Mouse (Mus musculus) liver, adult (tissue): ENCODE results near the gene Adamts12.

Experiments
- GATA4 ChIP-seq: IDR thresholded peaks from 2 replicates; pipeline ENCODE4 v1.6.1; 2014; ENCODE audit warnings: mild to moderate bottlenecking, low read length; ENCODE audit not compliant: insufficient replicate concordance

The Adamts12 gene

GRCm38 (mm10) chr15:11064558-11065411 is at the start of gene Adamts12:
Gene Adamts12 (plus strand): TSS chr15:11064790.
- no peak for TF ChIP-seq GATA4

- no peak for TF ChIP-seq GATA4
Observed at GRCm38 (mm10) chr15:11014931-11015330, 49.7 kb upstream of the Adamts12 start.

DNA sequence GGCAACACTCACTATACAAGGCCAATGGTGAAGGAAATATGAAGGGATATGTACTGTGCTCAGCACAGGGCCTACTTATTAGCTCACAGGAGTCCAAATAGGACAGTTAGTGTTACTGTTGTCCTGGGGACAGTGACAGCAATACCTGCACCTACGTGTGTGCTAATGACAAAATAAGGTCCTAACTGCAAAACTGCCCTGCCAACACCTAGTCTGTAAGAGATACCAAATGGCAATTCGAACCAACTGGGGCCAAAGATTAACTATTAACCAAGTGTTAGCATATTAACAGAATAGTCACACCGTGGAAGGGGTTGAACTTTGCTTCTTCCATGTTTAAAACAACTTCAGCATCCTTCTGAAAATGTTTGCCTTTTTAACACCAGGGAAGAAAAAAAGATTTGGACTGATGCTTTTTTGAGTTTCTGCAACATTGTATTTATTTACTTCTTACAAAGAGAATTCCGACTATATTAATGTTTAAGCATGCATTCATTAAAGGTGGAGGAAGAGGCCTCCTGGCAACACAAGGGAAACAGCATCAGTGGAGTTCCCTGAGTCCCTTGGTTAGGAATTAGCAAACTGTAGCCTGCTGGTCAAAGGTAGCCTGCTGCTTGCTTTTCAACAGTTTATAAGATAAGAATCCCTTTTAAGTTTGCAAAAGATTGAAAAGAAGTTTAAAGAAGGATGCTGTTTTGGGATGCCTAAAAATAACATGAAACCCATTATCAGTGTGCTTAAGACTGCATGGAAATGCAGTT is 37.6 kb upstream of the Adamts12 start:
- TF ChIP-seq GATA4 = no peak

DNA sequence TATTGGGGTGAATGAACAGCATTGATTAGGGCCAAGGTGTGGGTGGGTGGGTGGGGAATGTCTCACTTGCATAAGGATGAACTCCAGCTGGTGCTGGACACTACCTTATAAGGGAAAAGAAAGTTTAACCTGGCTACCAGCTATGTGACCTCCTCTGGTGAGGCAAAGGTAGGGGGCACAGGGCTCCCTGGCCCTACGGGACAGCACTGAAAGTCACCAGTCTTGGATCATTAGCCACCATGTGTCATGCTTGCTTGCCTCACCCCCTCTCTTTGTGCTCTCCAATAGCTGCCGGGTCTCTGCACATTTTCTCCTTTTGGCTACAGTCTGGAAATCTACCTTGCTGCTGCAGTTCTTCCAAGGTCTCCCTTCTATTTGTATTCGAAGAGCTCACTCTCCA is 34.4 kb upstream of the Adamts12 start:
- no peak for TF ChIP-seq GATA4

DNA sequence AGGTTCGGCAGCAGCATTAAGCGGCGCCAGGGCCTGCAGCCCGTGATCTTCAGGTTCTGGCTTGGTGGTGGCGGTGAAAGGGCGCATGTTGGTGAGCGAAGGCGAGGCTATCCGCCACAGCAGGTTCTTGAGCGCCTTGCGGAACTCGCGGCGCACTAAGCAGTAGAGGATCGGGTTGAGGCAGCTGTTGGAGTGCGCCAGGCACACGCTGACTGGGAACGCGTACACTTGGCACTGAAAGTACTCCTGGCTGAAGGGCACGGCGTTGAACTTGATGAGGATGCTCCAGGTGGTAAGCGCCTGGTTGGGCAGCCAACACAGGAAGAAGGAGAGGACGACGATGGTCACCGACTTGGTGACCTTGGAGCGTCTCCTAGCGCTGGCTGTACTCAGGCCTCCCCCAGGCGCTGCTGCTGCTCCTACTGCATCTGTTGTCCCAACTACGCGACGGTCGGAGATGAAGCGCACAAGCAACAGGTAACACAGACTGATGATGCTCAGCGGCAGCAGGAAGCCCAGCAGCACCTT is 28.6 kb upstream of the Adamts12 start:
- no peak for TF ChIP-seq GATA4

- no peak for TF ChIP-seq GATA4
Observed at GRCm38 (mm10) chr15:11036535-11037375, 27.8 kb upstream of the Adamts12 start.

GRCm38 (mm10) chr15:11037376-11037695 is 27.3 kb upstream of the Adamts12 start:
- TF ChIP-seq GATA4 = no peak

GRCm38 (mm10) chr15:11037711-11038110 is 26.9 kb upstream of the Adamts12 start, which contains the start of gene Rxfp3:
Gene Rxfp3 (minus strand): TSS chr15:11037991.
- no peak for TF ChIP-seq GATA4

GRCm38 (mm10) chr15:11038476-11038875 is 26.1 kb upstream of the Adamts12 start:
- TF ChIP-seq GATA4 = no peak

DNA sequence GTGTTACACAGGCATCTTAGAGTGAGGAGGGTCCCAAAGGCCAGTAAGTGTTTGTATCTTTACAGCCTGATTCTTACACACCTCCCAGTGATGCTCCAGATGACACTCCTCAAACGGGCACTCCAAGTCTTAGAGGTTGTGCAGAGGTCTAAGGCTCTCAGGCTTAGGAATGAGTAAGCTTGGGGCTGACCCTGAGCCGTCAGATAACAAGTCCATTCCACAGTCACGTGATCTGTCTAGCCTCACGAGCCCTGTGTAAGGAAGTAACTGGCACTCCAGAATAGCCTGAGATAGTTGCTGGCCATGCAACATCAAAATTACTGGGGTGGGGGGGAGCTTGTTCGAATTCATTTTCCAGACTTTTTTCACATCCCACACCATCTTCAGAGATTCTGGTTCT is 24.5 kb upstream of the Adamts12 start:
- TF ChIP-seq GATA4 = no peak

- TF ChIP-seq GATA4 = no peak
Observed at GRCm38 (mm10) chr15:11041229-11041628, 23.4 kb upstream of the Adamts12 start.

DNA sequence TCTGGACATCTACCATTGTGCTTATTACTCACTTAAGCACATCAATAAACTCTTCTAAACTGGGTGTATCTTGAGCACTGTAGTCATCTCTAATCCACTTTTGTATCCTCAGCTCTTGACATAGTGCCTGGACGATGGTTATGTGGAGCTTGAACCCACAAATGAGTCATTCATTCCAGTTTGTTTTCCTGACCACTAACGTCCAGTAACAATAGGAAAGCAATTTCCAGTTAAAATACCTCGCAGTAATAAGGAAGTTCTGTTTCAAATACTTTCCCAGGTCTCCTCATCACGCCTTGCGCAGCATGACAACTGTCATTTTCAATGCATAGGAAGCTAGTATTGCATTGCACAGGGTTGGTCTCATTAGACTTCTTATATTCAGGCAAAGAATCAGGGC is 21.8 kb upstream of the Adamts12 start:
- TF ChIP-seq GATA4 = no peak

- TF ChIP-seq GATA4 = no peak
Observed at GRCm38 (mm10) chr15:11053678-11054439, 10.7 kb upstream of the Adamts12 start.

DNA sequence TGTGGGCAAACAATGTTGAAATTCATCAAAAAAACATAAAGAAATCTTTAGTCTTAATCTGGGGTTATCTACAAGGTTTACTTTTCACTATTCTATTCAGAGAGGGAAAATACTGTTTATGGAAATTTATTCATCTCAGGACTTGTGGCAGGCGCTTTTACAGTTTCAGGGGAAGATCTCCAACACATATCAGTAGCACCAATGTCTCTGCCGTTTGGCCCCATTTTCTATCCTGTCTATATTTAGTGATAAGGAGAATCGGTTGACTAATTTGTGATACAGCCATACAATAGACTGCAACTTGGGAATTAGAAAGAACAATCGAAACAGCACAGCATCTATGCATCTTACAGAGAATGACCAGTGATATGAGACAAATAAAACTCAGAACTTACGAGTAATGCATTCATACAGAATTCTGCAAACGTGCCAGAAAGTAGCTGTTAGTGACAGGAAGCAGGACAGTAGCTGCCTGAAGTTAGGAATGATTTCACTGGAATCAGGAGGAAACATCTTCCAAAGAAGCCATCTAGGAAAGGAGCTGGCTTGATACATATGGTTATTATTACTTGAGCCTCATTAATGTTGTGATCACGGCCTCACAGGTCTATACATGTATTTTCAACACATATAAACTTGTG is 10.0 kb upstream of the Adamts12 start:
- no peak for TF ChIP-seq GATA4
